Mouse (Mus musculus) embryonic facial prominence, embryonic 14.5 days (tissue): ENCODE measurements at regions not wholly inside any gene's neighbourhood (a gene's known extent, or its start where the extent isn't known, plus 50 kb on each side); places are given as distances from the start of the nearest gene placed in this dataset.

Source experiments
- ATAC-seq: fragments of 200-750 bp; cut with Nextera tagmentation; 2 replicates; pipeline ENCODE4 v1.8.0; 2017; ENCODE audit warnings: low read depth, moderate number of reproducible peaks, moderate TSS enrichment
- DNase-seq: peaks from one replicate; pipeline ENCODE4 v3.0.0-alpha.2; 2015; ENCODE audit warnings: low spot score
- H3K27ac ChIP-seq: fragments of 300-500 bp; sonication (generic); replicated peaks from 2 replicates; pipeline ENCODE4 v1.5.1; 2014; ENCODE audit warnings: low read depth, mild to moderate bottlenecking, low read length, moderate library complexity
- H3K27me3 ChIP-seq: fragments of 300-500 bp; sonication (generic); replicated peaks from 2 replicates; pipeline ENCODE4 v1.6.1; 2014; ENCODE audit warnings: low read length; ENCODE audit not compliant: control insufficient read depth, insufficient read depth
- H3K36me3 ChIP-seq: fragments of 300-500 bp; sonication (generic); 2 replicates; pipeline ENCODE4 v1.6.1; 2014; ENCODE audit warnings: low read length, mixed read lengths; ENCODE audit not compliant: control insufficient read depth, insufficient read depth
- H3K4me1 ChIP-seq: fragments of 300-500 bp; sonication (generic); 2 replicates; pipeline ENCODE4 v1.6.1; 2014; ENCODE audit warnings: antibody characterized with exemption, low read length; ENCODE audit not compliant: control insufficient read depth, insufficient read depth
- H3K4me2 ChIP-seq: fragments of 300-500 bp; sonication (generic); 2 replicates; pipeline ENCODE4 v1.6.1; 2014; ENCODE audit warnings: low read depth, mild to moderate bottlenecking, low read length, moderate library complexity, mixed read lengths
- H3K4me3 ChIP-seq: fragments of 300-500 bp; sonication (generic); 2 replicates; pipeline ENCODE4 v1.5.1; 2014; ENCODE audit warnings: low read depth, mild to moderate bottlenecking, low read length
- H3K9ac ChIP-seq: fragments of 300-500 bp; sonication (generic); 2 replicates; pipeline ENCODE4 v1.6.1; 2014; ENCODE audit warnings: low read depth, mild to moderate bottlenecking, low read length, moderate library complexity, mixed read lengths
- H3K9me3 ChIP-seq: fragments of 300-500 bp; sonication (generic); 2 replicates; pipeline ENCODE4 v1.6.1; 2016; ENCODE audit warnings: low read length; ENCODE audit not compliant: control insufficient read depth
- WGBS: fragments of 180-500 bp; shearing (Covaris S2); extraction: QIAGEN DNeasy Blood & Tissue Kit; methylation state at CpG from one replicate; pipeline ENCODE4 v1.1.7; 2014; 5-methylcytosine and 5-hydroxymethylcytosine counted together

DNA sequence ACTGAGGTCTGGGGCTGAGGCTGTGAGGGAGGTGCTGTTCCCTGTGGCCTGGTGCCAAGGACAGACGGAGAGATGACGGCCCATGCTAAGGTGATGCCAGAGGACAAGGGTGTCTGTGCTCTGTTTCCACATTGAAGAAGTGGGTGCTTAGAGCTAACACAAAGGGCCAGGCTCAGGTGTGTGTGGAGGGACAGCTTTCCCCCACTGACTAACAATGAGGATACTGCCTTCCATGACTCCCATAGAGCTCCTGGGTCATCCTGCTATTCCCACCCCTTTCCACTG is 170.9 kb downstream of the Emx2 start:
- H3K4me1 ChIP-seq, result no peaks in the 10 kb centered on the region
- ATAC-seq, result no peak
- DNase-seq, result no peak
- 81% methylated on average over 2 of the region's 2 CpGs for WGBS
- H3K9ac ChIP-seq, result no peak overlapping the region
- no peak overlapping the region for H3K4me2 ChIP-seq
- H3K36me3 ChIP-seq, result no peaks in the 10 kb centered on the region
- H3K4me3 ChIP-seq, result no peak overlapping the region
- H3K27me3 ChIP-seq, result no peaks in the 10 kb centered on the region
- no peaks in the 10 kb centered on the region for H3K9me3 ChIP-seq
- no peak overlapping the region for H3K27ac ChIP-seq

DNA sequence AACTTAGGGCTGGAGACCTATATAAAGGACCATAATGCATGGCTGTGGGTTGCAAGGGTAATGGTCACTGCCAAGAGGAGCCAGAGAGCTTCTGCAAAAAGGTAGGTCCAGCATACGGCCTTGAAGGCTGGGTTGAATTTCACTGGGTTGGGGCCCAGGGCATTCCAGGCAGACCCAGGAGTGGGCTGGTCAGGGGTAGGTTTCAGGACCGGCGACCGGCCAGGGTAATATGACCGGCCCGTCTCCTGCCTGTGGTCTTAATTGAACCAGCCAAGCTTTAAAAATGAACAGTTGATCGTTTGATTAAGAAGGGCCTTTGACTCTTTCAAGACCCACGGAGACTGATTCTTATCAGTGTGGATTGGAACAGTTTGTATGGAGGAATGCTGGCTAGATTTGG is 171.9 kb downstream of the Emx2 start:
- Histone ChIP-seq H3K4me1 (no peaks in the 10 kb centered on the region), H3K27ac (no peak overlapping the region), H3K9ac (no peak overlapping the region), H3K27me3 (no peaks in the 10 kb centered on the region; the same call in 1 of the 2 replicates), H3K4me2 (no peak overlapping the region), H3K9me3 (no peaks in the 10 kb centered on the region), H3K36me3 (no peaks in the 10 kb centered on the region), H3K4me3 (no peak overlapping the region)
- no peak for ATAC-seq
- 59% methylated on average over 8 of the region's 8 CpGs for WGBS
- DNase-seq, result no peak

DNA sequence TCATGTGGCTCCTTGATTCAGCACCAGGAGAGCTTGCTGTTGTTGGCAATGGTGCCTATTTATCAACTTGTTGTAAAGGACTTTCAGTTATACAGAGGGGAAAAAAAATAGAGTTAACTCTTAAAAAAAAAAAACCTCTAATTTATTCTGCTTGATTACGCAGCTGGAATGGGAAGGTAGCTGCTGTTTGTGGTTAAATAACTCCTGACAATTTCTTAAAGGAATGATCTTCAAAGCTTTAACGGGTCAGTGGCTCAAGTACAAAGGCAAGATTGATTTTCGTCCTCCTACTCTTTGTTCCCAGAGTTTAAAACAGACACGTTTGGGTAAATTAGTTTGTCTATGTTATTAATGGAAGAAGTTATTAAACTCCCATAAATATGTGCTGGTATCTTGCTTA is 172.5 kb downstream of the Emx2 start:
- H3K4me2 ChIP-seq, result no peak overlapping the region
- 56% methylated on average over 4 of the region's 4 CpGs for WGBS
- H3K36me3 ChIP-seq, result no peaks in the 10 kb centered on the region
- no peaks in the 10 kb centered on the region; the same call in 1 of the 2 replicates for H3K27me3 ChIP-seq
- no peaks in the 10 kb centered on the region for H3K9me3 ChIP-seq
- no peak for ATAC-seq
- H3K4me1 ChIP-seq, result peaks cover 1% of the 10 kb centered on the region; the same call in 1 of the 2 replicates
- no peak for DNase-seq
- no peak overlapping the region for H3K4me3 ChIP-seq
- no peak overlapping the region for H3K27ac ChIP-seq
- no peak overlapping the region for H3K9ac ChIP-seq

DNA sequence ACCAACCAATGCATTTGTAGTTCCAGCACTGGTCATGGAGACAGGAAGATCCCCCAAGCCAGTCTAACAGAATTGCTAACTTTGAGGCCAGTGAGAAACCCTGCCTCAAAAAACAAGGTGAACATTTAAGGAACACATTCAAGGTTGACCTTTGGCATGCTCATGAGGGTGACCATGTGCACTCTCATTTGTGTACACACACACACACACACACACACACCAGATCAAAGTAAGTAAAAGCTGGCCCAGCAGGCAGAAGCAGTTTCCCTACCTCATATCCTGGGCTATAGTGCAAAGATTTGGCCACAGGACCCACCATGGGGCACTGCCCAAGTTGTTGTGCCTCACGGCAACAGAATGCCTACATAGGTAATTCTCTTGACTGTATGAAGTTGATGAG is 173.4 kb downstream of the Emx2 start:
- no peak for DNase-seq
- peaks cover 8% of the 10 kb centered on the region; the same call in 1 of the 2 replicates for H3K4me1 ChIP-seq
- 84% methylated on average over 1 of the region's 1 CpGs for WGBS
- H3K27ac ChIP-seq, result no peak overlapping the region
- H3K36me3 ChIP-seq, result no peaks in the 10 kb centered on the region
- no peak for ATAC-seq
- no peaks in the 10 kb centered on the region for H3K9me3 ChIP-seq
- H3K9ac ChIP-seq, result no peak overlapping the region
- no peak overlapping the region for H3K4me2 ChIP-seq
- no peak overlapping the region for H3K4me3 ChIP-seq
- no peaks in the 10 kb centered on the region; the same call in 1 of the 2 replicates for H3K27me3 ChIP-seq

DNA sequence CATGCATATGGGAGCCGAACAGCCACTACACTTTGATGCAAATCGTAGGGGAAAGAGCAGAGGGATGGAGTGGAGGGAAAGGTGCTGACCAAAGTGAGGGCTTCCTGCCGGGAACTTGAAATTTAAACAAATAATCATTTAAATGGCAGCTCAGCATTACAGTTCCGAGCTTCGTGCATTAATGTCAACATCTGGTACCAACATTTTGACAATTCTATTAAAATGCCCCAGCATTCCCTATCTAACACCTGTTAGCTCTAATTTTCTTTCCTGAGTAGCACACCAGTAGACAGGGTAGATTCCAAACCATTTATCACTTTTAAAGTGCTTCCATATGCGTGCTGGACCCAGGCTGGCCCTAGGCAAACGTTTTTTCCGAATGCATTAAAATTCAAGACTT is 178.1 kb downstream of the Emx2 start:
- Histone ChIP-seq H3K4me1 (peaks cover 8% of the 10 kb centered on the region; the same call in 1 of the 2 replicates), H3K4me3 (no peak overlapping the region), H3K27me3 (peaks cover 4% of the 10 kb centered on the region; the same call in 1 of the 2 replicates), H3K4me2 (no peak overlapping the region), H3K27ac (no peak overlapping the region), H3K9ac (no peak overlapping the region), H3K36me3 (no peaks in the 10 kb centered on the region), H3K9me3 (no peaks in the 10 kb centered on the region)
- ATAC-seq, result no peak
- DNase-seq, result no peak
- WGBS, result 23% methylated on average over 8 of the region's 8 CpGs

DNA sequence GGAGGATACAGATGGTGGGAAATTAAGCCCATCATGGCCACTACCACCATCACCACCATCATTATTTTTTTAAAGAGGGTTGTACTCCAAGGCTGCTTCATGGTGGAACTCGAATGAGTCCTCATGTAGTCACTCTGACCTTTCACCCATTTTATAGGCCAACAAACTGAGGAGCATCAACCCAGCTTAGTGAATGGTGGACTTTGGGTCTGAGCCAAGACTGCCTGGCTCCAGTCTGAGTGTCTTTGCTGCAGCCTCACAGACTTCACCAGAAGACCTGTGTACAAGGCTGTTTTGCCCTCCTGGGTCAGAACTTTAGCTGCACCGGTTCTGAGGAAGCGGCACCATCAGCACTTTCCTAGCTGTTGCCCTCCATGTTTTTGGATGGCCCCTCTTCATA is 184.4 kb downstream of the Emx2 start:
- Histone ChIP-seq H3K9ac (no peak overlapping the region), H3K9me3 (no peaks in the 10 kb centered on the region), H3K4me3 (no peak overlapping the region), H3K27me3 (0 out of 2 replicates have a peak, but pooled peaks cover 4% of the 10 kb centered on the region), H3K27ac (no peak overlapping the region), H3K4me2 (no peak overlapping the region), H3K4me1 (no peaks in the 10 kb centered on the region), H3K36me3 (no peaks in the 10 kb centered on the region)
- ATAC-seq, result no peak
- DNase-seq, result no peak
- WGBS, result 95% methylated on average over 3 of the region's 3 CpGs

DNA sequence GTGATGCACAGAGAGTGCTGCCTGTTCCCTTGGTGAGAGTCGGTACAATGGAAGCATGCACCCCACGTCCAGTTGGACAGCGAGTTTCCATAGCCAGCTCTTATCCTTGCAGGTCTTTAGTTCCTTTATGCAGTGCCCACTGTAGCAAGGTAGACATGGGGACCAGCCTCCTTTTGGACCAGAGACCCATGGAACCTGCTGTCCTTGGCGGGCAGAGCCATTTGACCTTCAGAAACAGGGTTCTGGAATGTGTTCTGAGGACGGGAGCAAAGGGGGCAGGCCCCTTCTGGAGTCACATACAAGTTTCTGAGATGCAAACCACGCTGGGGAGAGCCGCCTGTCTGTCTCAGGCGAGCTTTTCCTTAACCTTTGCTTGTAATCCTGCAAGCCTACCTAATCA is 188.1 kb downstream of the Emx2 start:
- Histone ChIP-seq H3K27me3 (no peaks in the 10 kb centered on the region), H3K36me3 (no peaks in the 10 kb centered on the region), H3K4me2 (no peak overlapping the region), H3K9ac (no peak overlapping the region), H3K4me3 (no peak overlapping the region), H3K4me1 (no peaks in the 10 kb centered on the region), H3K9me3 (no peaks in the 10 kb centered on the region), H3K27ac (no peak overlapping the region)
- WGBS, result 79% methylated on average over 8 of the region's 8 CpGs
- no peak for ATAC-seq
- DNase-seq, result no peak

DNA sequence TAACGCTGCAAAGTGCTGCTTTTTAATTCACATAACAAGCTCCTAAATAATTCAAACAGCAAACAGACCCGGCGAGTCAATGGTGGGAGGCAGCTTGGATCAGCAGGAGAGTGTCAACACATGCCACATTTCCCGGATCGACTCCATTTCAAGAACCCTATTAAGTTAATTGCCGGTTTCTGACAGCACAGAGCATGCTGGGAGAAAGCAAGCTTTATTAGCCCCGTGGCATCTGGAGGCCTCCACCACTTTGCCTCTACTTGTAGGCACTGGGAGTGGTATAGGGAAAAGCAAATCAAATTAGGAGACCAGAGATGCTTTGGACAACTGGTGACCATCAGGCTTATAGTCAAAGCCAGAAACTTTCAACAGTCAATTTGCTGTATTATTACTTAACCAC is 188.5 kb downstream of the Emx2 start:
- Histone ChIP-seq H3K4me1 (no peaks in the 10 kb centered on the region), H3K9ac (no peak overlapping the region), H3K9me3 (no peaks in the 10 kb centered on the region), H3K4me3 (no peak overlapping the region), H3K36me3 (no peaks in the 10 kb centered on the region), H3K27me3 (no peaks in the 10 kb centered on the region), H3K27ac (no peak overlapping the region), H3K4me2 (no peak overlapping the region)
- ATAC-seq, result no peak
- no peak for DNase-seq
- WGBS, result 62% methylated on average over 7 of the region's 7 CpGs

DNA sequence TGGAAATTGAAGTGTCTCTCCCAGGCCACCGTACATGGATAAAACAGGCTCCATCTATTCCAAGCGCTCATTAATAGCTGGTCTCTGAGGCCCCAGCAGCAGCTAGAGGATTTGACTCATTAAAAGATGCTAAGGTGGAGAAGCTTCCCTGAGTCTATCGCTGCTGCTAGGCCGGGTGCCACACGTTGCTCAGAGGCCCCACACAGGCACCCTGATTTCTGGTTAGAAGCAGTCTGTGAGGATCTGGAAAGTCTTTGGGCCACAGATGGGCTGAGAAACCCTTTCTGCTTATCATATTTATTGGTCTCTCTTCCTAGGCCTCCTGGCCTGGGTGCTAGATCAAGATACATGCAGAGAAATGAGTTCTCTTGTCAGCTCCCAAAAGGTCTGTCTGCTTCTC is 191.2 kb downstream of the Emx2 start:
- ATAC-seq, result no peak
- no peak overlapping the region for H3K4me2 ChIP-seq
- no peaks in the 10 kb centered on the region for H3K9me3 ChIP-seq
- H3K27me3 ChIP-seq, result no peaks in the 10 kb centered on the region
- DNase-seq, result no peak
- H3K4me3 ChIP-seq, result no peak overlapping the region
- H3K9ac ChIP-seq, result no peak overlapping the region
- WGBS, result 77% methylated on average over 5 of the region's 5 CpGs
- H3K27ac ChIP-seq, result no peak overlapping the region
- H3K36me3 ChIP-seq, result no peaks in the 10 kb centered on the region
- no peaks in the 10 kb centered on the region for H3K4me1 ChIP-seq
